Mouse (Mus musculus): ENCODE results near the gene Ppp1r36.
"Not testable (repeated sequence)": the region's sequence is repeated elsewhere in the genome, so short reads cannot be mapped to it uniquely, and the experiment has no call there.

Gene Ppp1r36

DNA sequence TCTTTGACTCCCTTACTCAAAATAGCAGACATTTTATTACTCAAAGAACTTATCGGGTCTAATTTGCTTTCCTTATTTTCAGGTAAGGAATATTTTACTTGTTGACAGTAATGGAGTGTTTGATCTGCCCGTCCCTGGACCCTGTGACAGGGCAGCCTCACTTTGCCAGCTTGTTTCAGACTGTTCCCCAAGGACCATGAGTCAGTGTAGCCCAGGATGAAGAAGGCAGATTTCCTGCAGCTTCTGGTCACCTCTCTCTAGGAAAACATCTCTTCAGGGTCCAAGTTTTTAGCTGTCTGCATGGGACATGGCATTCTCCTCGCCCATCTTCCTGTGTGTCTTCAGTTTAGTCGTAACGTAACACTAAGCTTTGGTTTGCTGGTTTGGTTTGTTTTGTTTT, 20.1 kb upstream of the Ppp1r36 start:
- DNase-seq (ENCODE audit: low spot score), result no peak

DNA sequence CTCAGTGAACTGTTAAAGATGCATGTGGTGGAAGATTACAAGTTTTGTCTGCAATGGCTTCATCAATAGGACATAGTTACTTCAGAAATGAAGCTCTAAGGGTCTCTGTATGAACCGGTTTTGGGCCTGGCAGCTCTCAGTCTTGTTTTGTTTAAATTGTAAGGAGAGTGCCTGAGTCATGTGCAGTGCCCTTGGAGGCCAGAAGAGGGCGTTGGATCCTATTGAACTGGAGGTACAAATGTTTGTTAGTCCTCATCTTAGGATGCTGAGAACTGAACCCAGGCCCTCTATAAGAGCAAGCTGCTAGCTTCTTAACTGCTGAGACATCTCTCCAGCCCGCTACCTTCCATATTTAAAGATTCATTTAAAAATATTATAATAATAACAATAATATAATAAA, 15.7 kb upstream of the Ppp1r36 start:
- DNase-seq (ENCODE audit: low spot score), result no peak

DNA sequence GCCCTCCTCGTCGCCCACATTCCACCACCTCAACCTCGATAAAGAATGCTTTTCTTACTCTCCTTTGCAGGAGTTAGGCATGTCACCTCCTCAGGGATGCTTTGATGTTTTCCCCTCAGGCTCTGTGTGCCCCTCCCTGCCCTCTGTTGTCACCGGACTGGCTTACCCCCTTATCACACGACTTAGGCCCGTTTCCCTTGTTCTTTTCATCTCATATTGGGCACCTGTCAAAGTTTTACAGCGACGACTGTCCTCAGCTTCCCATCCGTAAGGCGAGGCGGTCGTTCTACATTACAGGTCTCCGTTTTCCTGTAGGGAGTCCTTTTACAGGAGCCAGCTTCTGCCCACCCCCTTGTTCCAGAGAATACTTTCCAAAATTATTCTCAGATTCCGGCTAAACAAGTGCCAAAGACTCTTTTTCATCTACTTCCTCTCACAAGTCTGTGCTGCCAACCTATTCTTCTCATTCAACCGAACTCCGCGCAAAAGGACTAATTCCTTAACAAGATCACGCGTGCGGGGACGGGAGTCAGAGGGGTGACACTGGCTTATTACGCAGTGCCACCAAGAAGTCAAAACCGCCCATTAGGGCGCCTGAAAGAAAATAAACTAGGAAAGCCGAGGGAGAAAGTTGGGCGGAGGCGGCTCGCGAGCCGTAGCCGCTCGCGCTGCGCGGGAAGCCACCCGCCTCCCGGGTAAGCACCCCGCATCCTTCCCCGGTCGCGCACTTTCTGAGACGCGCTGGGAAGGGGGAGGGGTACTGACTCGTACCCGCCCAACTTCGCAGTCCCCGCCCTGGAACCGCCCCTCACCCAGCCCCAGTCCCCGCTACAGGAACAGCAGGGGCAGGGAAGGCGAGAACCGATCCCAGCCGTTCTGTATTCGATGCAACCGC, 14.1 kb upstream of the Ppp1r36 start:
- no peak for DNase-seq (ENCODE audit: low spot score)

DNA sequence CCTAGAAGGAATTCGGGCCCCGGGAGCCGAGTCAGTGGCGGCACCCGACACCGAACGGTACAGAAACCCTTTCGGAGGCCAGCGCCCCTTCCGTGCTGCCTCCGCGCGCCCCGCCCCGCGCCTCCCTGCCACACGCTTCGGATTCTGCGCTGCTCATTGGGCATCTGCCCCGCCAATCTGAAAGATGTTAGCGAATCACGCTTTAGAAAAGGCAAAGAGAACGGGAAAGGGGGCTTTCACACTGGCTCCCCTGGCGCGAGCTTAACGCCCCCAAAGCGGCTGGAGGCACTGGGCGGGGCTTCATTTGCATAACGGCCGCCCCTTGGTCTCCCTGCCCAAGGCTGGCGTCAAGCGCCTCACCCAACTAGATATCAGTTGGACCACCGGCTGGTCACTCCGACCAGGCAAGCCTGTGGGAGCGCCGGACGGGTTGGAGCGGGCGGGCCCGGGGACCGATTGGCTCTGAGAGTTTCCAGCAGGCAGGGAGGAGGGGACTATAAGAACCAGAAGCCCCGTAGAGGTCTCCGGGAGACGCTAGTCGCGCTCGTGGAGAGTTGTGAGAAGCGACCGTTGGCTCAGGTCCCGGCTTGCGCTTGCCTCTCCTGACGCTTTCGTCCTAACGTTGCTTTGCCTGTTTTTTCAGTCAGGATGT, 13.3 kb upstream of the Ppp1r36 start, which contains the start of gene Hspa2:
Gene Hspa2 (plus strand): TSS at position 291 of the 652 bp plus-strand sequence.
- DNase-seq (ENCODE audit: low spot score), result peak; percentile 97

DNA sequence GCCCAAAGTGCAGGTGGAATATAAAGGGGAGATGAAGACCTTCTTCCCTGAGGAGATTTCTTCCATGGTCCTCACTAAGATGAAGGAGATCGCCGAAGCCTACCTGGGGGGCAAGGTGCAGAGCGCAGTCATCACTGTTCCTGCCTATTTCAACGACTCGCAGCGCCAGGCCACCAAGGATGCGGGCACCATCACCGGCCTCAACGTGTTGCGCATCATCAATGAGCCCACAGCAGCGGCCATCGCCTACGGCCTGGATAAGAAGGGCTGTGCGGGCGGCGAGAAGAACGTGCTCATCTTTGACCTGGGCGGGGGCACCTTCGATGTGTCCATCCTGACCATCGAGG, 12.5 kb upstream of the Ppp1r36 start:
- DNase-seq (ENCODE audit: low spot score), result no peak

DNA sequence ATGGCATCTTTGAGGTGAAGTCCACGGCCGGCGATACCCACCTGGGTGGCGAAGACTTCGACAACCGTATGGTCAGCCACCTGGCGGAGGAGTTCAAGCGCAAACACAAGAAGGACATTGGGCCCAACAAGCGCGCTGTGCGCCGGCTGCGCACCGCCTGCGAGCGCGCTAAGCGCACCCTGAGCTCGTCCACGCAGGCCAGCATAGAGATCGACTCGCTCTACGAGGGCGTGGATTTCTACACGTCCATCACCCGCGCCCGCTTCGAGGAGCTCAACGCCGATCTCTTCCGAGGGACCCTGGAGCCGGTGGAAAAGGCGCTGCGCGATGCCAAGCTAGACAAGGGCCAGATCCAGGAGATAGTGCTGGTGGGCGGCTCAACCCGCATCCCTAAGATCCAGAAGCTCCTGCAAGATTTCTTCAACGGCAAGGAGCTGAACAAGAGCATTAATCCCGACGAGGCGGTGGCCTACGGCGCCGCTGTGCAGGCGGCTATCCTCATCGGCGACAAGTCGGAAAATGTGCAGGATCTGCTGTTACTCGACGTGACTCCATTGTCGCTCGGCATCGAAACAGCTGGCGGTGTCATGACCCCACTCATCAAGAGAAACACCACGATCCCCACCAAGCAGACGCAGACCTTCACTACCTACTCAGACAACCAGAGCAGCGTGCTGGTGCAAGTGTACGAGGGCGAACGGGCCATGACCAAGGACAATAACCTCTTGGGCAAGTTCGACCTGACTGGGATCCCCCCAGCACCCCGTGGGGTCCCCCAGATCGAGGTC, 12.0 kb upstream of the Ppp1r36 start:
- DNase-seq (ENCODE audit: low spot score), result no peak

DNA sequence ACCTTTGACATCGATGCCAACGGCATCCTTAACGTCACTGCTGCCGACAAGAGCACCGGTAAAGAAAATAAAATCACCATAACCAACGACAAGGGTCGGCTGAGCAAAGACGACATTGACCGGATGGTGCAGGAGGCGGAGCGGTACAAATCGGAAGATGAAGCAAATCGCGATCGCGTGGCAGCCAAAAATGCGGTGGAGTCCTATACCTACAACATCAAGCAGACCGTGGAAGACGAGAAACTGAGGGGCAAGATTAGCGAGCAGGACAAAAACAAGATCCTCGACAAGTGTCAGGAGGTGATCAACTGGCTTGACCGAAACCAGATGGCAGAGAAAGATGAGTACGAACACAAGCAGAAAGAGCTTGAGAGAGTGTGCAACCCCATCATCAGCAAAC, 11.4 kb upstream of the Ppp1r36 start:
- DNase-seq (ENCODE audit: low spot score), result no peak

DNA sequence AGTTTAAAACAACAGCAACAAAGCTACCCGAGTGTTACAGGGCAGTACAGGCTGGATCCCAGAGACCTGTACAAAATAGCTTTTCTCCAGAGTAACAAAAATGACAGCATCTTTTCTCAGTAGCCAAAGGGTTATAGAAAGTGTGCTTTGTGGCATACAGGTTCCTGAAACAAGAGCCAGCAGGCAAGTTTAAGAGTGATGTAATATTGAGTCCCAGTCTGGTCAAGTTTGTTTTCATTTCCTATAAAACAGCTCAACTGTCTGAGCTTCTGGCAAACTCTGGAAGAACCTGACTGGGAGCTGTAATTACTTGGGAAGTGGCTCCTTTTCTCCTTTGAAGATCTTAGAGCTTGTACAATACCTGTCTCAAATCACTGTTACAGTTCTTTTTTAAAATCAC, 10.2 kb upstream of the Ppp1r36 start:
- DNase-seq (ENCODE audit: low spot score), result no peak

DNA sequence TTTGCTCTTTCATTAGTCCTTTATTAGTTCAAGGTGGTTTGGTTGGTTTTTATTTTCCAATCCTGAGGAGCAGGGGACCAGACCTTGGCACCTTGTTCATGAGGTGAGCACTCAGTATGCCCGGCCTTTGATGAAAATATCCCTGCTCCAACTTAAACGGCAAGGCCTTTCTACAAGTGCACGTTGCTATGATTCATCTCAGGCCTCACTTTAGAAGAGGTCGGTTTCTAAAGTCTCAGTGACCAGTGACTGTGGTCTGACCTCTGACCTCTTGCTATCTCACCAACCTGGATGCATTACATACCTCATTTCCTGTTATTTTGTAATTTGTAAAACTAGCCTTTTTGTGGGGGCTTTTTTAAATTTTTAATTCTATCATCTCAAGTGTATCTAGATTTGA, 8.2 kb upstream of the Ppp1r36 start:
- DNase-seq (ENCODE audit: low spot score), result no peak

DNA sequence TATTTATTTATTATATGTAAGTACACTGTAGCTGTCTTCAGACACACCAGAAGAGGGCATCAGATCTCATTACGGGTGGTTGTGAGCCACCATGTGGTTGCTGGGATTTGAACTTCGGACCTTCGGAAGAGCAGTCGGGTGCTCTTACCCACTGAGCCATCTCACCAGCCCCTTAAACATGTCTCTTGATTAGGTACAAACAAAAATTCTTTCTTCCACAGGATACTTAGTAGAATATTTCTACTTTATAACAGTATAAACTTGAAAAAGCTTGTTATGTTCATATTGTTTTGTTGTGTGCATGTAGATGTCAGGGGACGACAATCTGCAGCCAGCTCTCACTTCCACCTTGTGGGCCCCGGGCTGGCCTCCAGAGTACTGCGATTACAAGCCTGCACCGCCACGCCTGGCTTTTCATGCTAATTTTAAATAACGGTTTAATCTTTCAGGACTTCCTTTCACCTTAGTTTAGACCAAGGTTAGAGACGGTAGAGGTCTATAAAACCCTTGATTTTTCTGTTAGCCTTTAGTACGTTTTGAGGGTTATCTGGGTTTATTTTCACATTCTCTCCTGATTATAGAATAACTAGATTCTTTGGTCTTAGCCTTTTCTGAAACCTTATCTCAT, 1.8 kb upstream of the Ppp1r36 start:
- no peak for DNase-seq (ENCODE audit: low spot score)

DNA sequence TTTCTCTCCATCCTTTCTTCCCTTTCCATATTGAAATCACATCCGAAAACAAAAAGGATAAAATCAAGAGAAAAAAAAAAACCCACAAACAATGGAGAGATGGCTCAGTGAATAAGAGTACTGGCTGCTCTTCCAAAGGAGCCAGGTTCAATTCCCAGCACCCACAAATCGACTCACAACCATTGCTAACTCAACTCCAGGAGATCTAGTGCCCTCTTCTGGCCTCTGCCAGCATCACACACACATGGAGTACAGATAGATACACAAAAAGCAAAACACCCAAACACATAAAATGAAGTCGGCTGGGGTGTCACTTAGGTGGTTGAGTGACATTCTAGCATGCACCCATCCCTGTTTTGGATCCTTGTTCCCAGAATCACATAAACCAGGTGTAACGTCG, 1.0 kb downstream of the Ppp1r36 start:
- DNase-seq (ENCODE audit: low spot score), result no peak

DNA sequence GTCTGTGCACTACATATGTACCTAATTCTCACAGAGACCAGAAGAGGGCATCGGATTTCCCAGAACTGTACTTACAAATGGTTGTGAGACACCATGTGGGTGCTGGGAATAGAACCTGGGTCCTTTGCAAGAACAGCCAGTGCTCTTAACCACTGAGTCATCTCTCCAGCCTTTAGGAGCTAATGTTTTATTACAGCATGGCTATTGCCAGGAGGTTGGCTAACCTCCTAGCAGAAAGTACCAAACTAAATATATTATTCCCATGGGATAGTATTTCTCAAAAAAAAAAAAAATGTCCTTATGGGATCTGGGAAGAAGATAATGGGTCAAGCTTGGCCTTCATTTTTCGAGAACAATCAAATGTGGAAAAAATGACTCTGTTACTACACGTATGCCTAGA, 7.9 kb downstream of the Ppp1r36 start:
- DNase-seq (ENCODE audit: low spot score), result no peak

DNA sequence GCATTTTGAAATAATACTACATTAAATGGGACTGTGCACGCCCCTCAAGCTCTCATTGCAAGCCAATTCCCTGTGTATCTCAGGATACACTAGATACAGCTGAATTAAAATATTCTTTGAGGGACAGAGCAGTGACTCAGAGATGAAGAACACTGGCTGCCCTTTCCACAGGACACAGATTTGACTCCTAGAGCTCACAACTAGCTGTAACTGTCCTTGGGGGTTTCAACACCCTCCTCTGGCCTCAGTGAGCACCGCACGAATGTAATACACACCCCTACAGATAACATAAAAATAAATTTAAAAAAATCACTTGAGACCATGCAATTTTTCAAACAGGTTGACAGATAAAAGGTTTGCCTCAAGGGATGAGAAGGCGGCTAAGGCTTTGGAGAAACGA, 10.2 kb downstream of the Ppp1r36 start:
- DNase-seq (ENCODE audit: low spot score), result no peak

DNA sequence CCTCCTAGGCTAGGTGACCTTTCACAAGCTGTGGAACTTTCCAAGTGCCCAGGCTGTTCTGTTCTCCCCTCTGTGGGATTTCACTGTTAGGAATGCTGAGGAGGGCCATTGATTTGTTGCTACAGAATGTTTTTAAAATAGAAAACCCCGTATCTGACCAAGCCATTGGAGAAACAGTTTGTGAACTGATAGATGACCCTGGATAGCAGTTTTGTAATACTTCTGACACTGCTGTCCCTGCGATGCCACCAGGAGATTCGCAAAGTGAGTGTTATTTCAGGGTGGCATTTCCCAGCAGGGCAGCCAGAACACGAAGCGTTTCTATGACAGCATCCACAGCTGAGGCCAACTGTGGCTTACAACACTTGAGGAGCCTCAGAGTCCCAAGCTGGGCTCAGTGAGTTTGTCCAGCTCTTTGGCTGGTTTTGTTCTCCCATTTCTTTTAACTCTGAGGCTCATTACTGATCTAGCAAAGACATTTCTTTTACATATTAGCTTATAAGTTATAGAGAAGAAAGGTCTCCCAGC, 13.6 kb downstream of the Ppp1r36 start:
- DNase-seq (ENCODE audit: low spot score), result no peak

DNA sequence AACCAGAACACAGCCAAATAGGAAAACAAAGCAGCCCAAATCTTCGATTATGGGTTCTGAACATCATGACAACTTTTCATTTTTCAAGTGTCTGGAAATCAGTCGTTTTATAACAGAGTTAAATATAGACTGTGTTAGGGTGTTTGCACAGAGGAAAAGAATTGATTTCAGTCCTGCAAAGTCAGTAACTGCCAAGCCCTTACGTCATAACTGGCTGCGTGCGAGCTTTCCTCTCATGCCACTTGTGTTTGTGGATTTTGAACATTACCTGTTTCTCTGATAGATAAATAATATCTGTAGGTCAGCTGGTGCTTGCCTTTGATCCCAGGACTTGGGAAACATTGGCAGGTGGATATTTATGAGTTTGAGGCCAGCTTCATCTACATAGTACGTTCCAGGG, 14.1 kb downstream of the Ppp1r36 start:
- no peak for DNase-seq (ENCODE audit: low spot score)

DNA sequence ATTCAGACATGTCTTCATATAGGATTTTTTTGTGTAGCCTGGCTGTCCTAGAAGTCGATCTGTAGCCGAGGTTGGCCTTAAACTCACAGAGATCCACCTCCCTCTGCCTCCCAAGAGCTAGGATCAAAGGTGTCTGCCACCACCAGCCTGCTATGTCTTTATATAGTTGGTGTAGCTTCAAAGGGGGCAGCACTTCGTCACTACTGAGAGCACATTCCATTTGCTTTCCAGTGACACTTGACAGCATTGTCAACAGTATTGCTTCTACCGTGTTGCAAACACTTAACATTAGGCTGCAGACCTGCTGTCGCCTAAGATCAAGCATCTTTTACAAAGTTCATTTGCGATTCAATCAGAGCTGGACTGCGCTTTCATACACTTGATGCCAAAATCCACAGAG, 16.8 kb downstream of the Ppp1r36 start:
- no peak for DNase-seq (ENCODE audit: low spot score)

DNA sequence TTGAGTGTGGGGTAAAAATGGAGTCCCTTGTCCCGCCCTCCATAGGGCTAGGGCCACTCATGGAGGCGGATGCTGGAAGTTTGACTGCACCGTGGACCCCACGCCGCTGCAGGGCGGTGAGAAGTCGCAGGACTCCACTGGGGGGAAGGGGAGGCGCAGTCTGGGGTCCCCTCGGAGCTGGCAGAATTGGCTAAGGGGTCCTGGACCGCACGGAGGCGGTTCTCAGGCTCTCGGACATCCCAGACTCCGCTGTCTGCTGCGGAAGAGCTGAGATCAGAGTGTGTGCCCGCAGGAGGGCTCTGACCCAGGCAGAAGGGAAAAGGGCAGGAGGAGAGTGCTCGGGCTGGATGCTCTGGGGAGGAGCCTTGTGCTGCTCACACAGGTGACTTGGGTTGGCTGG, 17.7 kb downstream of the Ppp1r36 start:
- DNase-seq (ENCODE audit: low spot score), result no peak

DNA sequence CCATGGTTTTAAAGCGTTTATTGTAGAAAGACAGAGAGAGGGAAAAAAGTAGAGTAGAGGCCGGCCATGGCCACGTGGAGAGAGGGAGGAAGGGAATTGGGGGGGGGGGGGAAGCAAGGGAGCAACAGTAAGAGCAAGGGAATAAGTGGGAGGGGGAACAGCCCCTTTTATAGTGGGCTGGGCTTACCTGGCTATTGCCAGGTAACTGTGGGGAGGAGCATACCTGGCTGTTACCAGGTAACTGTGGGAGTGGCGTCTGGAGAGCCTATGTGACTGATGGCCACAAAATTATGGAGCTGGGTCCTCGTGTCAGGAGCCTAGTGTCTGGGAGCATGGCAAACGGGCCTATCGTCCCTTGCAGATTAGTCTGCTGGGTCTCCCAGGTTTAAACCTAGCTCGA, 18.2 kb downstream of the Ppp1r36 start:
- no peak for DNase-seq (ENCODE audit: low spot score)

DNA sequence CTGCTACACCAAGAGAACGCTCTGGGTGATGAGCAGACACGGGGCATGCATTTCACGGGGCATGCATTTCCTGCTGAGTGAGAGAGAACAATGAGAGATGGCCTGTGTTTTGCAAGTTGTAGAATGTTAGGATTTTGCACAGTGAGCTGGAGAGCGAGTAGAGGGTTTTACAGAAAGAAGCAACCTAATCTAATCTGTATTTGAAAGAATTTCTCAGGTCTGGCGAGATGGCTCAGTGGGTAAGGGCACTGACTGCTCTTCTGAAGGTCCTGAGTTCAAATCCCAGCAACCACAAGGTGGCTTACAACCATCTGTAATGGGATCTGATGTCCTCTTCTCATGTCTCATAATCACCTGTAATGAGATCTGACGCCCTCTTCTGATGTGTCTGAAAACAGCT, 26.1 kb downstream of the Ppp1r36 start:
- not testable (repeated sequence) for DNase-seq (ENCODE audit: low spot score)

DNA sequence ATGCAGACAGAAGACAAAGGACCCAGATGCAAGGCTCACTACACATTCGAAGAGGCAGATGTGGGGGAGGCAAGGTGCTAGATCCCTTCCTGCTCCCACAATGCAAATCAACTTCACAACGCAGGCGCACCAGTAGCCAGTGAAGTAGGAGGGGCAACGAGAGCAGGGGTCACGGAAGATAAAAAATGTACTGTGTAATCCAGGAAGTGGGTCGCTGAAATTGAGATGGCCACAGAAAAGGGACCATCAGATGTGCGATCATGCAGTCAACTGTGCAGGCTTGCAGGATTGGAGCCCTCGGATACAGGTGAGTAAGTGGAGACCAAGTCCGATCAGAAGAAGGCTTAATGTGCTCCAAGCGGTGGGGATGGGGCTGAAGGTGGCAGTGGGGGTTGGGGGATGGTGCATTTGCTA, 27.0 kb downstream of the Ppp1r36 start:
- no peak for DNase-seq (ENCODE audit: low spot score)

DNA sequence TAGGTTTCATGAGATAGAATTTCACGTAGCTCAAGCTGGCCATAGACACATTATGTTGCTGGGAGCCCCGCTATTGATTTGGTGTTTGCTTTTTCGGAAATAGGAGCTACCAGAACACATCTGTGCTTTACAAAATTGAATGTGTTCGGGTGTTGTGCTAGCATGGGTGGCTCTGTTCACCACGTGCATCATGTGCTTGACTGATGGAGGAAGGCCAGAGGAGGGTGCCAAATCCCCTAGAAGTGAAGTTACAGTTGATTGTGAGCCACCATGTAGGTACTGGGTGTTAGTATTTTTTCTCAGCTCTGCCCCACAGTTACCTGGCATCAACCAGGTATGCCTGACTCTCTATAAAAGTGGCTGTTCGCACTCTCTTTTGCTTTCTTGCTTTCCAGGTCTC, 27.5 kb downstream of the Ppp1r36 start:
- no peak for DNase-seq (ENCODE audit: low spot score)

DNA sequence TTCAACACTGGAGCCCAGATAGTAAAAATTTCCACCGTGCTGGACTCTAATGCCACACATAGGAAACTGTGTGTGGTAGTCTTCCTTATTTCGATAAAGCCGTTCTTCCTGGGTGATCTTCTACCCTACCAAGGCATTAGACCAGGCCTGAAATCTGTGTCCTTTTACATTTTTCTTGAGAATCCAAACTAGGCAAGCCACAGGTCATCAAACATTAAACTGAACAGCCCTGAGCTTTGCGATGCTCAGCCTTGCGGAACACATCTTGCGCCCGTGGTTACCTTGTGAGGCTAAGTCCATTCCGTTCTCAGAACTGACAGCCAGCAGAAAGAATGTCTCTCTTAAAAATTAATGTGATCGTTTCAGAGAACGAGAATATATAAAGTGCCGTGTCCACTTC, 28.9 kb downstream of the Ppp1r36 start:
- DNase-seq (ENCODE audit: low spot score), result no peak

Measured in c-Kit-positive CD71-positive TER-119-positive erythroid progenitor cells, embryonic 14.5 days (primary cell).